Mouse (Mus musculus) bone marrow, adult 2 months (tissue): ENCODE data around the gene Mpp2. TPM values are rescaled to one million over a fixed set of nuclear protein-coding genes. Genes with fewer than 3 reads are reported as not detected.

Experiments
- H3K27ac ChIP-seq: fragments of 200-500 bp; 2 replicates; pipeline ENCODE4 v1.5.1; 2012; ENCODE audit warnings: low read depth, mild to moderate bottlenecking, control low read depth, inconsistent platforms, low read length; ENCODE audit not compliant: control insufficient read depth, poor library complexity, insufficient read depth
- H3K4me1 ChIP-seq: fragments of 200-500 bp; 2 replicates; pipeline ENCODE4 v1.6.1; 2011; ENCODE audit warnings: low read length; ENCODE audit not compliant: control insufficient read depth, insufficient read depth
- H3K4me3 ChIP-seq: fragments of 200-500 bp; replicated peaks from 2 replicates; pipeline ENCODE3; 2011; ENCODE audit warnings: mild to moderate bottlenecking, low read depth, low read length, control low read depth; ENCODE audit not compliant: control insufficient read depth
- CTCF ChIP-seq: fragments of 200-500 bp; IDR thresholded peaks from 2 replicates; pipeline ENCODE4 v1.5.1; 2011; ENCODE audit warnings: low read length, control low read depth; ENCODE audit not compliant: control insufficient read depth, insufficient read depth
- POLR2A ChIP-seq: fragments of 200-500 bp; IDR thresholded peaks from 2 replicates; pipeline ENCODE4 v1.6.1; 2011; ENCODE audit warnings: low read depth, mild to moderate bottlenecking, control low read depth, low read length, borderline replicate concordance; ENCODE audit not compliant: control insufficient read depth
- WGBS: fragments of 180-500 bp; shearing (Covaris S2); methylation state at CpG from one replicate; pipeline ENCODE4 v1.1.7; 2018; 5-methylcytosine and 5-hydroxymethylcytosine counted together
- polyA plus RNA-seq: library from polyadenylated mRNA; stranded (reverse); fragments of >200 nt; gene quantifications from 2 replicates; pipeline ENCODE4 v1.2.4, GENCODE M21; 2011; ENCODE audit warnings: low replicate concordance; ENCODE audit not compliant: missing spikeins, insufficient read depth, insufficient read length

Mpp2 gene
- polyA plus RNA-seq, 1 experiment = 18.2 TPM

- Histone ChIP-seq H3K4me1 (no peaks in the 10 kb centered on the region), H3K27ac (no peak overlapping the region), H3K4me3 (no peak overlapping the region)
- TF ChIP-seq POLR2A (no peak), CTCF (no peak)
- 9% methylated on average over 12 of the region's 12 CpGs for WGBS
Measured at GRCm38 (mm10) chr11:102027361-102028017, 60.8 kb downstream of the Mpp2 start.

GRCm38 (mm10) chr11:102026694-102027360 lies 61.5 kb downstream of the Mpp2 start:
- peak overlapping the region; percentile 24 for H3K4me3 ChIP-seq
- H3K4me1 ChIP-seq = no peaks in the 10 kb centered on the region
- no peak overlapping the region; the same call in 1 of the 2 replicates for H3K27ac ChIP-seq
- TF ChIP-seq CTCF (no peak), POLR2A (no peak)
- 1% methylated on average over 67 of the region's 73 CpGs for WGBS

DNA sequence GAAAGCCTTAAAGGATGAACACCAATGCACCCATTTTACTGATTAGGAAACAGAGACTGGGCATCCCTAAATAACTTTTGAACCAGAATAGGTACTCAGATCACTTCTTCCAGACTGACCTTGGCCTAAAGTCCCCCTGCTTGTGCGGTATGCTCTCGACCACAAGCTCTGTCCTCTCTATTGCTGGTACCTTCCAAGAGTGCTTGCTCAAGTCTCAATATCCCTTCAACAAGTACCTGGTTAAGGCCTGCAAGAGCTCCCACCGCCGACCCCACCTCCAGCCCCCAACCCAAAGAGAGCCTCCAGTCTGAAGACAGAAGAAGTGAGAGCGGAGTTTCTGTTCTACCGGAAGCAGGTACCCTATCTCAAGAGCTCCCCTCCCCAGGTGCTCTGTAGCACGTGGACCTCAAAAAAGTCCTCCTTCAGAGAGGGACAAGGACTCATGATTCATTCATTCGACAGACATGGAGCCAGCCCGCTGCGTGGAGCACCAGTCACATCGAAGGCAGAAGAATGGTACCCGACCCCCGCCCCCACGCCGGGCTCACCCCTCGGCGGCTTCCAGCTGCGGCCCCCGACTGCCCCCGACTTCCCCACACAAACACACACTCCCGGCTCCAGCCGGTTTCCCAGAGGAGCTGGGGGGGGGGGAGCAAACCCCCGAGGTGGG lies 62.2 kb downstream of the Mpp2 start:
- no peak for TF ChIP-seq CTCF
- no peak for TF ChIP-seq POLR2A
- H3K4me1 ChIP-seq = no peaks in the 10 kb centered on the region
- whole genome bisulfite sequencing = 11% methylated on average over 23 of the region's 23 CpGs
- no peak overlapping the region for H3K4me3 ChIP-seq
- no peak overlapping the region; the same call in 1 of the 2 replicates for H3K27ac ChIP-seq

DNA sequence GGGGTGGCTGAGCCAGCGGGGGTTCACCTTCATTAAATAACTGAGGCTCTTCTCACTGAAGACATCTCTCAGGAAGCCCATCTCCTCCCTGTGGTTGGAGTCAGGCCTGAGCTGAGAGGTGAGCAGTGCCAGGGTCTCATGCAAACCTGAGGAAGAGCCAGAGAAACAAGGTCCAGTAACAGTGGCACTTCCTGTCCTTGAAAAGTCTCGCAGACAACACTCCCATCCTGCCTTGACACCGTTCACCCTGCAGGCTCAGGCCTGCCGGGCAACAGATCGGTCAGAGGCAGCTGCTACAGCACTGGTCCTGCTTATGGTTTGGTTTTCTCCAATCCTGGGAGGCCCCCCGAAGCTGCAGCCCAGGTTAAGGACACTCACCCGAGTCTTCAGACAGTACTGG lies 63.0 kb downstream of the Mpp2 start:
- 70% methylated on average over 7 of the region's 7 CpGs for WGBS
- no peaks in the 10 kb centered on the region for H3K4me1 ChIP-seq
- H3K4me3 ChIP-seq = no peak overlapping the region
- H3K27ac ChIP-seq = no peak overlapping the region
- TF ChIP-seq CTCF (no peak), POLR2A (no peak)

DNA sequence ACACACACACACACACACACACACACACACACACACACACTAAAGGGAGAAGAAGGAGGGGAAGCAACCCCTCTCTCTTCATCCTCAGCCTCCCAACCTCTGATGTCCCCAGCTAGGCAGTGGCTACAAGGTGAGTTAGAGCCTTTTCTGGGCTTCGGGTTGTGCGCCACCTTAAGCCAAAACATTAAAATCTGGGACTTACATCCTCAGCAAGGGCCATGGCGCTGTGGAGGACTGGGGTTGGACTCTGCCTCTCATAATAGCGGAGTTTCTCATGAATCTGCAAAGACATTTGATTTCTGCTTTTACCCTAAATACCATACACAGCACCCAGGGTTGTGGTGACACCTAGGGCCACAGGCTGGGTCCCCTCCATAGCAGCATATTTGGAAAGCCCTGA lies 63.4 kb downstream of the Mpp2 start:
- H3K27ac ChIP-seq = no peak overlapping the region
- H3K4me1 ChIP-seq = no peaks in the 10 kb centered on the region
- WGBS = 81% methylated on average over 4 of the region's 4 CpGs
- no peak for TF ChIP-seq POLR2A
- TF ChIP-seq CTCF = no peak
- H3K4me3 ChIP-seq = no peak overlapping the region

DNA sequence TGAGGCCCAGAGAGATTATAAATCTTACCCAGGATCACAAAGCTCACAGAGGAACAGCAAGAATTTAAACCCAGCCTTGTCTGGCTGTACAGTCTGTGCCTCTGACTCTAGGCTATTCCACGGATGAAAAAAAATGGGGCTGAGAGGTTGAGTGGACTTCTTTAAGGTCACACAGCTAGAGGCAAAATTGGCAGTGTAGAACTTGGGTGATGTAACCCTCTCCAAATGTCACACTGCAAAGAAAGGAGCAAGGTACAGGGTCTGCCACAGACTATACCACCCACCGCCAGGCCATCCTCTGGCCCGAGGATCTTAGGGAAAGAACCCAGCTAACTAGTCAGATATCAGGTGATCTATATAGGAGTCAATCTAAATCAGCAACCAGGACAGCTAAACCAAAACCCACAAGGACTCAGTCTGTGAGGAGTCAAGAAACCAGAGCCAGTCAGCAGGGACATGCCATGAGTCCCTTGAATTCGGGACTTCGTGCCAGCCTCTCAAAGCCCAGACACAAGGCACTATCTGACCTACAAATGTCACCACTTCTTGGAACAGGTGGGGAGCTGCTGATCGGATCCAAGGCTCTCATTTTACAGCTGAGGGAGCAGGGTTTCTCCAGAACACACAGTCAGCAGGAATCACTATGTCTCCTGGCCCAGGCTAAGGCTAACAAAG lies 64.1 kb downstream of the Mpp2 start:
- WGBS = 75% methylated on average over 6 of the region's 6 CpGs
- H3K4me1 ChIP-seq = no peaks in the 10 kb centered on the region
- no peak overlapping the region for H3K27ac ChIP-seq
- TF ChIP-seq POLR2A (no peak), CTCF (no peak)
- no peak overlapping the region for H3K4me3 ChIP-seq

DNA sequence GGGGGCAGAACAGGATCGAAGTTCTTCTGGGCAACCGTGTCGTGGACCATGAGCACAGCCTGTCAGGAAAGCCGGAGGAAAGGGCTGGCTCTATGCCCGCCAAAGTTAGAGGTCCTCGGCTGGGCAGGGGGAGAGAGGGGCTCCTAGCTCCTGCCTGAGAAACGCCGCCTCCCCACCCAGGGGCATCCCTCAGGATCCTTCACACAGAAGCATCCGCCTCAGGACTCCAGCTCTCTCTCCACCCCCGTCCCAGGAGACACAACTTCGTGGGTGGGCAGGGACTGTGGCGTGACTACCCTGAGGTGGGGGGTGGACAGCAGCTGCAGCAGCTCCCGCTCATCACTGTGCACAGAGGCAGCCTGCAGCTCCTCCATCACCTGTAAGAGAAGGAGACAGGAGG lies 64.9 kb downstream of the Mpp2 start:
- Histone ChIP-seq H3K27ac (no peak overlapping the region; the same call in 1 of the 2 replicates), H3K4me1 (no peaks in the 10 kb centered on the region), H3K4me3 (no peak overlapping the region)
- no peak for TF ChIP-seq CTCF
- peak; percentile 25; the same call in 1 of the 2 replicates for TF ChIP-seq POLR2A
- whole genome bisulfite sequencing = 86% methylated on average over 13 of the region's 13 CpGs

- Histone ChIP-seq H3K4me1 (no peaks in the 10 kb centered on the region), H3K27ac (no peak overlapping the region), H3K4me3 (no peak overlapping the region)
- WGBS = 70% methylated on average over 5 of the region's 5 CpGs
- TF ChIP-seq CTCF (no peak), POLR2A (no peak)
Measured at GRCm38 (mm10) chr11:102021196-102021595, 67.1 kb downstream of the Mpp2 start.

GRCm38 (mm10) chr11:102019736-102020135 lies 68.6 kb downstream of the Mpp2 start:
- Histone ChIP-seq H3K4me3 (no peak overlapping the region), H3K4me1 (no peaks in the 10 kb centered on the region), H3K27ac (no peak overlapping the region)
- TF ChIP-seq CTCF (no peak), POLR2A (no peak)
- 69% methylated on average over 9 of the region's 9 CpGs for WGBS
